Mouse (Mus musculus) 3134 (cell line): ENCODE results near the gene Gna12.

Experiments used
- DNase-seq: peaks from one replicate; pipeline ENCODE4 v3.0.0-alpha.2; 2011; ENCODE audit warnings: low spot score; ENCODE audit not compliant: insufficient read length; ENCODE audit errors: extremely low read depth

Gna12 gene

GRCm38 (mm10) chr5:140723822-140724221 lies 106.4 kb downstream of the Gna12 start, which contains the start of gene Amz1:
Gene Amz1 (plus strand): TSS chr5:140724127.
- DNase-seq = no peak

- no peak for DNase-seq
Observed at GRCm38 (mm10) chr5:140722121-140722520, 108.1 kb downstream of the Gna12 start.

- DNase-seq = no peak
Observed at GRCm38 (mm10) chr5:140720773-140721172, 109.5 kb downstream of the Gna12 start.

- DNase-seq = no peak
Observed at GRCm38 (mm10) chr5:140711040-140711439, 119.2 kb downstream of the Gna12 start.

GRCm38 (mm10) chr5:140710315-140710714 lies 119.9 kb downstream of the Gna12 start:
- no peak for DNase-seq
